Mouse (Mus musculus) heart, postnatal 14 days (tissue): Measurements from ENCODE around the gene Olfr1287. TPM values are rescaled to one million over a fixed set of nuclear protein-coding genes. Genes with fewer than 3 reads are reported as not detected.

Source experiments
- DNase-seq, 2 experiments: peaks; one replicate each; pipeline ENCODE4 v3.0.0; 2021 to 2022
- intact Hi-C: fragments of 180-260 bp; cut with DNase I; formaldehyde crosslinking; loops from one replicate; pipeline ENCODE4 v1.15.1; 2025
- long read RNA-seq, 2 experiments: library from polyadenylated mRNA; stranded (forward); transcript quantifications; one replicate each; pipeline ENCODE4 v2.0.0; 2021
- total RNA-seq, 2 experiments: library from RNA; stranded (reverse); gene quantifications; 2 replicates each; pipeline ENCODE4 v1.2.3; 2021

Olfr1287 gene
- not detected for total RNA-seq
- long read RNA-seq, experiment 1 = 0 reads
- long read RNA-seq, experiment 2 = 0 reads

DNA sequence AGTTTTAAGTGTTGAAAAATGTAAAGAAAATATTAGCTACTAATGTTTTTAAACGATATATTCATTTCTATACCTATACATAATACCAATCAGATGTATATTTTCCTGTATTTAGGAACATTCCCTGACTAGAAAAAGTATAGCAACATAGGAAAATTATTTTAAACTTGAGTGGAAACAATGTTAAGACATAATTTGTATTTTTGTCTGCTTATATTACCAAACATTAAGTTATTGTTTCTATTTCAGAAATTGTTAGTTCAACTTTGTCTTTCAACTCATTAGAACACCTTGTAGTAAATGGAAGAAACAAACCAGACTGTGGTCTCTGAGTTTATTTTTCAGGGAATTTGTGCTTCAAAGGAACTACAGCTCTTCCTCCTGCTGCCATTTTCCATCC, at the start of gene Olfr1287:
Olfr1287 (plus strand) TSS at position 301 of the 400 bp plus-strand sequence.
- no peak for DNase-seq
- intact Hi-C loops = no loop called here

DNA sequence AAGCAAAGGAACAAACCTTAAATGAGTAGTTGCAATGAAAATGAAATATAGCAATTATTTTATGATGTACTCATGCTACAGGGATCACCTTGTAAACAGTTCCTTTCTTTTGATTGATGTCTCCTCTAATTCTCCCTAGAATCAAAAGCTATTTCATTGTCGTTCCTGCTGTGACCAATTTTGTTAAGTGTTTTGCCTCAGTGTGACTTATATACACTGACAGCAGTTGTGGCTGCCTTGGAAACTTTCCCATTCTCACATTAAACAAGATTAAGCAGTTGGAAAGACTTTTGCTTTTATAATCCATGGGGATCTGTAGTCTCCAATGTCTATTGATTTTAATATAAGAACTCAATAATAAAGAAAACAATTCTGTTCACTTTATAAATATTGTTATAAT, 26.0 kb upstream of the Olfr1287 start, which contains the start of gene Olfr1286:
Olfr1286 (minus strand) TSS at position 185 of the 400 bp plus-strand sequence.
- intact Hi-C loops = no loop called here
- DNase-seq = no peak

DNA sequence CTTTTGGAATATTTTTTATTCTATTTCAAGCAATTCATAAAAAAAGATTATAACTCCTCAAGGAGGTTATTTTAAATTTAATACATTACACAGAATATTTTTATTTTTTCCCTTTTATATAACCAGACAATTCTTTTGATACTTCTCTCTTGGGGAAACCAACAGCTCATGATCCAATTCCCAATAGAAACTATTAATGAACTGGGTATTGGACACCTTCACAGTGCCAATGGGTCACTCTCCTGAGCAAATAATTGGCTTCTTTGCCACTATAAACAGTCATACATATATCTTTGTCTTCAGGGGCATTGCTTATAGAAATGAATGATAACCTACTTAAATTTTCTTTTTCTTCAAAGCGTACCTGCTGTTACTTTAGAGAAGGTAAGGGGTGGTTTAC, 24.9 kb downstream of the Olfr1287 start, which contains the start of gene Olfr1288:
Olfr1288 (plus strand) TSS at position 301 of the 400 bp plus-strand sequence.
- intact Hi-C loops = no loop called here
- DNase-seq = no peak

DNA sequence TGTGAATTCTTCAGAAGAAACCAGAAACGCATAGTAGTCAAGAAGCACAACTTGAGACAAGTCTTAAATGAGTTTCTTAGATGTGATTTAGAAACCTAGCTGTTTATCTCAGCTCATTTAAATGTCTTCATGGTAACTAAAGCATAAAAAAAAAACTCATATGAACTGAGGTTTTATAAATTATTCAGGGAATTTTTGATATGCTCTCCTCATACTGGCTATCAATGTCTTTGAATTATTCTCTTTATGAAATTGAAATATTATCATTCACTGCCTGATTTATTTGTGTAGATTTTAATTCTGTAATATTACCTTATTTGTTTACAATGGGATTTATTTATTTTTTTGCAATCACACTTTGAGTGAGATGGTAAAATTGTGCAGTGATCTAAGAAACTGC, 31.6 kb downstream of the Olfr1287 start, which contains the start of gene Olfr1289:
Olfr1289 (plus strand) TSS at position 301 of the 400 bp plus-strand sequence.
- intact Hi-C loops = no loop called here

DNA sequence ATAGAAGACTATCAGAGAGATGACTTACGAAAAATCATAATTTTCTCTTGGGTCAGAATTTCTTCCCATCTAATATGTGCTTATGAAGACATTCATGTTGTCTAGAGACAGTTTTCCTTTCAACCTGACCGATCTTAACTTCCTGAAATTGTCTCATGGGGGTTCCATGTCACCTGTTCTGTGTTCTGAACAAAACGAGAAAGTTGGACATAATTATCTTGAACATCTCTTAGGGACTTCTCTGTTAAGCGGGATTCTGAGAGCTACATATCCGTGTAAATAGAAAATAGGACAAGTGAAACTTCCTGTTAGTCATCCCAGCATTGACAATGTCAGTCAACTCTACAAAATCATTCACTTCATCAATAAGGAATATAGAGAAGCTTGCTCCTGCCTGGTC, 44.8 kb downstream of the Olfr1287 start, which contains the start of gene Olfr1290:
Olfr1290 (minus strand) TSS at position 101 of the 400 bp plus-strand sequence.
- intact Hi-C loops = no loop called here
- DNase-seq = no peak

More for the DNA sequence above, 31.6 kb downstream of the Olfr1287 start, which contains the start of gene Olfr1289:
- no peak for DNase-seq

DNA sequence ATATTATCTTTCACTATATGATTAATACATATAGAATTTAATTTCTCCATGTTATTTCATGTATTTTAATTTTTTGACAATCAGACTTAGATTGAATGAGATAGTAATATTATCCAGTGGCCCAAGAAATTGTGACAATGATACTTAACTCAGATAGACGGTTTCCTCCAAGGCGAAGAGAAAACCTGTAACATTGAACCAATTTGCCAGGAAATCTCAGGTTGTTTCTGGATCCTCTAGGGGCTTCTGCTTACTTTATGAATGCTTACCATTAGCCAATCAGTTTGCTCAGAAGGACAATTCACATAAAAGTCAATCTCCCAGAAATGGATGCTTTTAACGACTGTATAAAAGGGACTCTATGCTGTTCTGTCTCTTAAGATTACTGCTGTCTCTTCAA, 47.9 kb downstream of the Olfr1287 start, which contains the start of gene Olfr1291-ps1:
Olfr1291-ps1 (plus strand) TSS at position 301 of the 400 bp plus-strand sequence.
- no peak for DNase-seq
- intact Hi-C loops = no loop called here

Other genes with a start within 250 kb of the Olfr1287 start
- gene 4930430A15Rik, start 219.5 kb upstream of the Olfr1287 start, total RNA-seq = not detected
- gene Olfr1275, start 213.9 kb upstream of the Olfr1287 start, total RNA-seq = not detected
- gene Olfr1276, start 194.6 kb upstream of the Olfr1287 start, total RNA-seq = not detected
- gene Olfr1277, start 175.0 kb upstream of the Olfr1287 start, total RNA-seq = not detected
- gene Olfr1278, start 159.0 kb upstream of the Olfr1287 start, total RNA-seq = not detected
- not detected for gene Olfr1279, start 148.5 kb upstream of the Olfr1287 start, total RNA-seq
- not detected for gene Olfr1280, start 135.1 kb upstream of the Olfr1287 start, total RNA-seq
- gene Olfr1281, start 122.6 kb upstream of the Olfr1287 start, total RNA-seq = not detected
- gene Olfr1282, start 113.1 kb upstream of the Olfr1287 start, total RNA-seq = not detected
- not detected for gene Olfr1283, start 82.4 kb upstream of the Olfr1287 start, total RNA-seq
- not detected for gene Olfr1284, start 73.6 kb upstream of the Olfr1287 start, total RNA-seq
- gene Olfr1286, start 26.0 kb upstream of the Olfr1287 start, total RNA-seq = not detected
- not detected for gene Olfr1288, start 25.0 kb downstream of the Olfr1287 start, total RNA-seq
- gene Olfr1289, start 31.7 kb downstream of the Olfr1287 start, total RNA-seq = not detected
- gene Olfr1290, start 44.7 kb downstream of the Olfr1287 start, total RNA-seq = not detected
- not detected for gene Olfr1291-ps1, start 48.0 kb downstream of the Olfr1287 start, total RNA-seq
- not detected for gene Olfr1293-ps, start 76.1 kb downstream of the Olfr1287 start, total RNA-seq
- gene Olfr1294, start 91.1 kb downstream of the Olfr1287 start, total RNA-seq = not detected
- gene Olfr1295, start 120.5 kb downstream of the Olfr1287 start, total RNA-seq = not detected
- not detected for gene Olfr1297, start 177.4 kb downstream of the Olfr1287 start, total RNA-seq
- not detected for gene Olfr1298, start 200.1 kb downstream of the Olfr1287 start, total RNA-seq
- gene Olfr1299, start 212.3 kb downstream of the Olfr1287 start, total RNA-seq = not detected